Mouse (Mus musculus): ENCODE data around the gene Racgap1.

Gene Racgap1

GRCm38 (mm10) chr15:99596841-99597240, 54.6 kb downstream of the Racgap1 start:
- no peaks in the 10 kb centered on the region for H3K36me3 ChIP-seq (ENCODE audit: control insufficient read depth, insufficient read depth, low read length, poor library complexity, severe bottlenecking)
- no peak for DNase-seq (ENCODE audit: low read depth, low spot score)

GRCm38 (mm10) chr15:99596056-99596687, 55.3 kb downstream of the Racgap1 start:
- Histone ChIP-seq H3K27me3 (ENCODE audit: control insufficient read depth, insufficient read depth, low read length, poor library complexity, severe bottlenecking) (no peaks in the 10 kb centered on the region; the same call in 1 of the 2 replicates), H3K36me3 (ENCODE audit: control insufficient read depth, insufficient read depth, low read length, poor library complexity, severe bottlenecking) (no peaks in the 10 kb centered on the region)
- DNase-seq (ENCODE audit: low read depth, low spot score): peak; percentile 71

More at GRCm38 (mm10) chr15:99596841-99597240, 54.6 kb downstream of the Racgap1 start:
- H3K27me3 ChIP-seq (ENCODE audit: control insufficient read depth, insufficient read depth, low read length, poor library complexity, severe bottlenecking): no peaks in the 10 kb centered on the region; the same call in 1 of the 2 replicates

DNA sequence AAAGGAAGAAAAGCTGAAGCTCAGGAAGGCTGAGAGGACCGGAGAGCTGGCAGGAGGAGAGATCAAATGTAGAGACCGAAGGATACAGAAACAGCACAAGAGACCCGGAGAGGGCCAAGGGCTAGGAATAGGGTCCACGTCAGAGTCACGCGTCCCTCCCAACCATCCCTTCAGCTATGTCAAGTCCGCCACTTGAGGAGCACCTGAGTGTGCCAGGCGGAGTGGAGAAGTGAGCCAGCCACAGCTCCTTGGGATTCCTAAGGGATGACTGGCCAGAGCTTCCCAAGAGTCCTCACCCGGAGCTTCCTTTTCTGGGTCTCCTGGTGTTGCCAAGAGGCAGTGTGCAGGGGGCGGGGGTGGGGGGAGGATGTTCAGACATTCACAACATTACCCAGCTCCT, 56.5 kb downstream of the Racgap1 start:
- Histone ChIP-seq H3K27me3 (ENCODE audit: control insufficient read depth, insufficient read depth, low read length, poor library complexity, severe bottlenecking) (no peaks in the 10 kb centered on the region; the same call in 1 of the 2 replicates), H3K36me3 (ENCODE audit: control insufficient read depth, insufficient read depth, low read length, poor library complexity, severe bottlenecking) (no peaks in the 10 kb centered on the region)
- no peak for DNase-seq (ENCODE audit: low read depth, low spot score)

DNA sequence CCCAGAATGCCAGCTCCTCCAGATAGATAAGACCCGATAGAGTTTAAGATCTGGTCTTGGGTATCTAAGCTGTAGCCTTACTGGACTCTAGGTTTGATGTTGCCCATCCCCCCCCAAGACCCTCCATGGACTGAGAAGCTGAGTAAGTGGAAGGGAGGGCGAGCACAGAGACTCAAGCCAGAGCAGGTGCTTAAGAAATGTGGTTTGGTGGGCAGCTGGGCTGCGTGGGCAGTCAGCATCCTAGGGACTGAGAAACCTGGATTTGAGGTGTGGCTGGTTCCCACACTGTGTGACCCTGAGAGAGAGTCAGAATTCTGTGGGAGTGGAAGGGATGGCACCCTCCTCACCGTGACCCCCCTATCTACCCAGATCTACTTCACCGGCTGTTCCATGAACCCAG, 58.6 kb downstream of the Racgap1 start:
- Histone ChIP-seq H3K27me3 (ENCODE audit: control insufficient read depth, insufficient read depth, low read length, poor library complexity, severe bottlenecking) (no peaks in the 10 kb centered on the region), H3K36me3 (ENCODE audit: control insufficient read depth, insufficient read depth, low read length, poor library complexity, severe bottlenecking) (no peaks in the 10 kb centered on the region)
- DNase-seq (ENCODE audit: low read depth, low spot score): no peak

GRCm38 (mm10) chr15:99592177-99592576, 59.3 kb downstream of the Racgap1 start:
- DNase-seq (ENCODE audit: low read depth, low spot score): no peak
- H3K27me3 ChIP-seq (ENCODE audit: control insufficient read depth, insufficient read depth, low read length, poor library complexity, severe bottlenecking): no peaks in the 10 kb centered on the region
- no peaks in the 10 kb centered on the region for H3K36me3 ChIP-seq (ENCODE audit: control insufficient read depth, insufficient read depth, low read length, poor library complexity, severe bottlenecking)

GRCm38 (mm10) chr15:99590429-99591084, 60.9 kb downstream of the Racgap1 start, which contains the start of gene Aqp5:
Aqp5 (plus strand) TSS chr15:99590782.
- no peak for DNase-seq (ENCODE audit: low read depth, low spot score)
- no peaks in the 10 kb centered on the region for H3K36me3 ChIP-seq (ENCODE audit: control insufficient read depth, insufficient read depth, low read length, poor library complexity, severe bottlenecking)
- no peaks in the 10 kb centered on the region for H3K27me3 ChIP-seq (ENCODE audit: control insufficient read depth, insufficient read depth, low read length, poor library complexity, severe bottlenecking)

- no peaks in the 10 kb centered on the region for H3K36me3 ChIP-seq (ENCODE audit: control insufficient read depth, insufficient read depth, low read length, poor library complexity, severe bottlenecking)
- no peak for DNase-seq (ENCODE audit: low read depth, low spot score)
- H3K27me3 ChIP-seq (ENCODE audit: control insufficient read depth, insufficient read depth, low read length, poor library complexity, severe bottlenecking): no peaks in the 10 kb centered on the region
These were observed 61.8 kb downstream of the Racgap1 start for GRCm38 (mm10) chr15:99589704-99590103.

DNA sequence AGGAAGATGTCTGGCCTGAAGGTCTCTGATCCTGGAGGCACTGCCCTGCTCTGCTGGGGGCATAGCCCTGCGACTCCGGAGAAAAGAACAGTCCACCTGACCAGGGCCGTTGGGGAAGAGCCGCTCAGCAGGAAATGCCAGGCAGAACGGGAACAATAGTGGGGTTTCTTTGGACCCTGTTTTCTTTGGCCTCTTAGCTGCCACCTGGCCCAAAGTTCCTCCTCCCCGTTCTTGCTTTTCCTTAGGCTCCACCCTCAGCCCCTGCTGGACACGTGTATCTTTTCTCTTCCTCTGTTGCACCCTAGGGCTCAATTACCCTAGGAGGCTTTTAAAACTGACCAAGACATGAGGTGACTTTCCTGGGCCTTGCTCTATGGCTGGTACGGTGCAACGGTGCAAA, 62.2 kb downstream of the Racgap1 start:
- DNase-seq (ENCODE audit: low read depth, low spot score): no peak
- Histone ChIP-seq H3K36me3 (ENCODE audit: control insufficient read depth, insufficient read depth, low read length, poor library complexity, severe bottlenecking) (no peaks in the 10 kb centered on the region), H3K27me3 (ENCODE audit: control insufficient read depth, insufficient read depth, low read length, poor library complexity, severe bottlenecking) (no peaks in the 10 kb centered on the region)

- Histone ChIP-seq H3K36me3 (ENCODE audit: control insufficient read depth, insufficient read depth, low read length, poor library complexity, severe bottlenecking) (no peaks in the 10 kb centered on the region), H3K27me3 (ENCODE audit: control insufficient read depth, insufficient read depth, low read length, poor library complexity, severe bottlenecking) (no peaks in the 10 kb centered on the region)
- DNase-seq (ENCODE audit: low read depth, low spot score): no peak
These were observed 64.9 kb downstream of the Racgap1 start for GRCm38 (mm10) chr15:99586525-99586924.

DNA sequence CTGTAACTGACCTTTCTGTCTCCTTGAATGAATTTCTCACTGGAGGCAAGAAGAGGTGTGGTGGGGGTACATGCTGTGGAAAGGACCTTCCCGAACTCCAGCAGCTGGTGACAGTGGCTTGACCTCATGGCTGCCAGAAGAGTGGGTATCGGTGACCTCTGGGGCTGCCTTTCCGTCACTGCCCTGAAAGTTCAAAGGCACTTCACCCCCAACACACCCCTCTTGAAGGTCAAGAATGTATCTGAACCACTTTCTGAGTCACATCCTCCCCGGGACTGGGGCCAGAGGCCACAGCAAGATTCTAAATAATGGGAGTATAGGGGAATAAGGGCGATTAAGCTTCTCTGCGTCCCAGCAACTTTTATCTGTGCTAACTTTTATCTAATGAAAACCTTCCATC, 65.7 kb downstream of the Racgap1 start:
- Histone ChIP-seq H3K36me3 (ENCODE audit: control insufficient read depth, insufficient read depth, low read length, poor library complexity, severe bottlenecking) (no peaks in the 10 kb centered on the region), H3K27me3 (ENCODE audit: control insufficient read depth, insufficient read depth, low read length, poor library complexity, severe bottlenecking) (no peaks in the 10 kb centered on the region)
- no peak for DNase-seq (ENCODE audit: low read depth, low spot score)

DNA sequence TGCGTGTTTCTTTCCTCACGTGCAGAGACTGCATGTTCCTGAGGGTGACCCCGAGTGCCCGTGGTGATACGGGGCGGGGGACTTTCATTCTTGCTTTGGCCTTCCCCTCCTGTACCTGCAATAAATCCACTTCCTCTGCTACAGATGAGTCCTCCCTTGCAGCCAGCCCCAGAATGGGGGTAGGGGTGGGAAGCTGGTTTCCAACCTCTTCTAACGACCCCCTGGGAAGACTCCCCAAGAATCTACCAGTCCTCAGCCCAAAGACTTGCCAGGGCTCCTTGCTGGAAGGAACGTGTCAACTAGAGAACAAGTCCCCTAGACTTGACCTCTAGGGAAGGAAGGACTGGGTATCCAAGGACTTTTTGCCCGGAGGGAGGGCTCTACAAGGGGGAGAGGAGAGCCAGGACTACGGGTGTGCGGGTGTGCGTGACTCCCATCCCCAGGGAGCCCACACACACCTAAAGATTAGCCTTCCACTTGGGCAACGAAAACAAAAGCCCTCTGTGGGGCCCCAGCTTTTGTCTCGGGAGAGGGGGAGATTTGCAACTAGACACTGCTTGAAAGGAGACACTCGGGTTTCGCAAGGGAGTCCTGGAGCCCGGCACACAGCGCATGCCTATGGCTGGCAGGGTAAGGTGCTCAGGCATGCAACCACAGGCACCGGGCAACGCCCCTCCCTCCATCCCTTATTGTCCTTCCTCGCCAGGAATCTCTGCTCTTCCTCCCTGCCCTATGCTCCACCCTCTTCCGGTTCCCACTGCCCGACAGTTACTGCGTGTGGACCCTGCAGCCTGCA, 66.9 kb downstream of the Racgap1 start:
- Histone ChIP-seq H3K36me3 (ENCODE audit: control insufficient read depth, insufficient read depth, low read length, poor library complexity, severe bottlenecking) (no peaks in the 10 kb centered on the region), H3K27me3 (ENCODE audit: control insufficient read depth, insufficient read depth, low read length, poor library complexity, severe bottlenecking) (no peaks in the 10 kb centered on the region)
- no peak for DNase-seq (ENCODE audit: low read depth, low spot score)

DNA sequence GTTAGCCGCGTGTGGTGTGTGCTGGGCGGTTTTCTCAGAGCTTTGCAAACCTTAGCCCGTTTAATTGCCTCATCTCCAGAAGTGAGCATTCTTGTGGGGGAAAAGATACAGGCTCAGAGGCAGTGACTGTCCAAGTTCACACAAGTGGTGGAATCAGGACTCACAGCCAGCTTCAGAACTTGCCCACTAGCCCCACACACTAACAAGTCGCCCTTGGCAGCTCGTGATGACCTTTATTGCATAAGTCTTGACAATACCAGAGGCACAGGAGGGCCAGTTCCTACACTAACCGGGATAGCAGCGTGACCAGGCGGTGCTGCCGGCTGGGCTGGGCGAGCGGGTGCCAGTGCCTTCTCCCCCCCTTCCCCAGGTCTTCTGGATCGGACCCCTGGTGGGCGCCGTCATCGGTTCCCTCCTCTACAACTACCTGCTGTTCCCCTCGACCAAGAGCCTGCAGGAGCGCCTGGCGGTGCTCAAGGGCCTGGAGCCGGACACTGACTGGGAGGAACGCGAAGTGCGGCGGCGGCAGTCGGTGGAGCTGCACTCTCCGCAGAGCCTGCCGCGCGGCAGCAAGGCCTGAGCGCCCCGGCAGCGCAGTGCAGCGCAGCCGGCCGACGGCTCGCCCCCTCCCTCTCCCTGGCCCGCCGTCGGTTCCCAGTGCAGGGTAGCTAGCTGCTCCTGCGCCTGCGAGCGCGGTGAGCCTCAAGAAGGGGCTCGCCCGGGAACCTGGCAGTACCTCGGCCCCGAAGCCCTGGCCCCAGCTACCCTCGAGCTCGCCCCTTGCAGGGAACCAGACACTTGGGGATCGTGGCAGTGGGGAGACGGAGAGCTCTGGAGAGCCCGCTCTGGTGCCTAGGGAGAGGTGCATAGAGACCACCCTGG, 67.8 kb downstream of the Racgap1 start:
- DNase-seq (ENCODE audit: low read depth, low spot score): no peak
- no peaks in the 10 kb centered on the region for H3K36me3 ChIP-seq (ENCODE audit: control insufficient read depth, insufficient read depth, low read length, poor library complexity, severe bottlenecking)

DNA sequence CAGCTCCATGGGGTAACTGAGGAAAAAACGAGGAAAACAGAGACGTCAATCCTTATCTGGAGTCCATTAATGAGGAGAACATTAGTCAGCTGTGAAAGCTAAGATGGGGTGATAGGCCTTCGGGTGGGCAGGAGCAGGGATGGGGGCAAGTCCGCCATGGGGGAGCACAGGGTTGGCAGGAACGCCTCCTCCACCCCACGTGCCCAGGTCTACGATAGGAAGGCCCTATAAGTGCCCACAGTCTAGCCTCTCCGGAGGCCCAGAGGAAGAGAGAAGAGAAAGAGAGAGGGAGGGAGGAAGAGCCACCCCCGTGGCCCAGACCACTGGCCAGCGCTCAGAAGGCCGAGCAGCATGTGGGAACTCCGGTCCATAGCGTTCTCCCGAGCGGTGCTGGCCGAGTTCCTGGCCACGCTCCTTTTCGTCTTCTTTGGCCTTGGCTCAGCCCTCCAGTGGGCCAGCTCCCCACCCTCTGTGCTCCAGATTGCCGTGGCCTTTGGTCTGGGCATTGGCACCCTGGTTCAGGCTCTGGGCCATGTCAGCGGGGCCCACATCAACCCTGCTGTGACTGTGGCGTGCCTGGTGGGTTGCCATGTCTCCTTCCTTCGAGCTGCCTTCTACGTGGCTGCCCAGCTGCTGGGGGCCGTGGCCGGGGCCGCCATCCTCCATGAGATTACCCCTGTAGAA, 72.5 kb downstream of the Racgap1 start, which contains the start of gene Aqp2:
Gene Aqp2 (plus strand): TSS at position 254 of the 684 bp plus-strand sequence.
- DNase-seq (ENCODE audit: low read depth, low spot score): no peak
- no peaks in the 10 kb centered on the region for H3K27me3 ChIP-seq (ENCODE audit: control insufficient read depth, insufficient read depth, low read length, poor library complexity, severe bottlenecking)
- H3K36me3 ChIP-seq (ENCODE audit: control insufficient read depth, insufficient read depth, low read length, poor library complexity, severe bottlenecking): no peaks in the 10 kb centered on the region

More for the DNA sequence above, 67.8 kb downstream of the Racgap1 start:
- H3K27me3 ChIP-seq (ENCODE audit: control insufficient read depth, insufficient read depth, low read length, poor library complexity, severe bottlenecking): no peaks in the 10 kb centered on the region
